Mouse (Mus musculus) layer of hippocampus, adult 8-10 months (tissue): Measurements from ENCODE around the gene Tbc1d22a. TPM values are rescaled to one million over a fixed set of nuclear protein-coding genes. Genes with fewer than 3 reads are reported as not detected.
"Not testable (repeated sequence)": the region's sequence is repeated elsewhere in the genome, so short reads cannot be mapped to it uniquely, and the experiment has no call there.

Source experiments
- DNase-seq, 2 experiments: peaks; one replicate each; pipeline ENCODE4 v3.0.0; 2022; ENCODE audit warnings: low spot score in 2 of 2
- total RNA-seq, 4 experiments: library from RNA; stranded (reverse); gene quantifications; 2 replicates each; pipeline ENCODE4 v1.2.4; 2022

Tbc1d22a gene
- total RNA-seq, 4 experiments from 2014 or later = 28.8 to 37.3 (median 34.8) TPM

- no peak for DNase-seq
Measured at GRCm38 (mm10) chr15:86180427-86180826, 33.8 kb upstream of the Tbc1d22a start.

GRCm38 (mm10) chr15:86181321-86181720 is 32.9 kb upstream of the Tbc1d22a start:
- not testable (repeated sequence) for DNase-seq

- no peak for DNase-seq
Measured at GRCm38 (mm10) chr15:86181941-86182439, 32.3 kb upstream of the Tbc1d22a start.

- DNase-seq = no peak
Measured at GRCm38 (mm10) chr15:86182646-86183045, 31.6 kb upstream of the Tbc1d22a start.

- DNase-seq = no peak
Measured at GRCm38 (mm10) chr15:86183484-86183883, 30.8 kb upstream of the Tbc1d22a start.

GRCm38 (mm10) chr15:86184071-86184470 is 30.2 kb upstream of the Tbc1d22a start:
- no peak for DNase-seq

GRCm38 (mm10) chr15:86184851-86185688 is 29.2 kb upstream of the Tbc1d22a start:
- no peak for DNase-seq

GRCm38 (mm10) chr15:86185689-86186569 is 28.3 kb upstream of the Tbc1d22a start, which contains the start of gene Cerk:
Cerk (minus strand) TSS chr15:86186141.
- DNase-seq = peak; percentile 78 to 83

- DNase-seq = no peak
Measured at GRCm38 (mm10) chr15:86186686-86187085, 27.6 kb upstream of the Tbc1d22a start.

GRCm38 (mm10) chr15:86188186-86188585 is 26.1 kb upstream of the Tbc1d22a start:
- no peak for DNase-seq

- DNase-seq = peak; percentile 74 to 79
Measured at GRCm38 (mm10) chr15:86188746-86189470, 25.4 kb upstream of the Tbc1d22a start.

- no peak for DNase-seq
Measured at GRCm38 (mm10) chr15:86190387-86190786, 23.9 kb upstream of the Tbc1d22a start.

GRCm38 (mm10) chr15:86191505-86191904 is 22.8 kb upstream of the Tbc1d22a start:
- no peak for DNase-seq

GRCm38 (mm10) chr15:86191933-86192332 is 22.3 kb upstream of the Tbc1d22a start:
- DNase-seq = no peak

- DNase-seq = not testable (repeated sequence)
Measured at GRCm38 (mm10) chr15:86194676-86195453, 19.4 kb upstream of the Tbc1d22a start.

- no peak for DNase-seq
Measured at GRCm38 (mm10) chr15:86199052-86199451, 15.2 kb upstream of the Tbc1d22a start.

GRCm38 (mm10) chr15:86199482-86199881 is 14.8 kb upstream of the Tbc1d22a start:
- no peak for DNase-seq

GRCm38 (mm10) chr15:86200169-86200568 is 14.1 kb upstream of the Tbc1d22a start:
- no peak for DNase-seq

GRCm38 (mm10) chr15:86201095-86201494 is 13.2 kb upstream of the Tbc1d22a start:
- no peak for DNase-seq

- DNase-seq = no peak
Measured at GRCm38 (mm10) chr15:86201696-86202330, 12.4 kb upstream of the Tbc1d22a start.
